Mouse (Mus musculus) thymus, postnatal 36 days (tissue): ENCODE measurements around the gene Duox2.
"Not testable (repeated sequence)": the region's sequence is repeated elsewhere in the genome, so short reads cannot be mapped to it uniquely, and the experiment has no call there.

Experiments used
- DNase-seq, 2 experiments: peaks; one replicate each; pipeline ENCODE4 v3.0.0; 2022; ENCODE audit warnings: mixed read lengths in 2 of 2

The Duox2 gene

GRCm38 (mm10) chr2:122298096-122298499 lies at the start of gene Duox2:
Duox2 (minus strand) TSS chr2:122298449.
- no peak for DNase-seq

GRCm38 (mm10) chr2:122347257-122347656 lies 49.0 kb upstream of the Duox2 start:
- DNase-seq = no peak

- not testable (repeated sequence) for DNase-seq
These were observed 47.9 kb upstream of the Duox2 start for GRCm38 (mm10) chr2:122346164-122346563.

DNA sequence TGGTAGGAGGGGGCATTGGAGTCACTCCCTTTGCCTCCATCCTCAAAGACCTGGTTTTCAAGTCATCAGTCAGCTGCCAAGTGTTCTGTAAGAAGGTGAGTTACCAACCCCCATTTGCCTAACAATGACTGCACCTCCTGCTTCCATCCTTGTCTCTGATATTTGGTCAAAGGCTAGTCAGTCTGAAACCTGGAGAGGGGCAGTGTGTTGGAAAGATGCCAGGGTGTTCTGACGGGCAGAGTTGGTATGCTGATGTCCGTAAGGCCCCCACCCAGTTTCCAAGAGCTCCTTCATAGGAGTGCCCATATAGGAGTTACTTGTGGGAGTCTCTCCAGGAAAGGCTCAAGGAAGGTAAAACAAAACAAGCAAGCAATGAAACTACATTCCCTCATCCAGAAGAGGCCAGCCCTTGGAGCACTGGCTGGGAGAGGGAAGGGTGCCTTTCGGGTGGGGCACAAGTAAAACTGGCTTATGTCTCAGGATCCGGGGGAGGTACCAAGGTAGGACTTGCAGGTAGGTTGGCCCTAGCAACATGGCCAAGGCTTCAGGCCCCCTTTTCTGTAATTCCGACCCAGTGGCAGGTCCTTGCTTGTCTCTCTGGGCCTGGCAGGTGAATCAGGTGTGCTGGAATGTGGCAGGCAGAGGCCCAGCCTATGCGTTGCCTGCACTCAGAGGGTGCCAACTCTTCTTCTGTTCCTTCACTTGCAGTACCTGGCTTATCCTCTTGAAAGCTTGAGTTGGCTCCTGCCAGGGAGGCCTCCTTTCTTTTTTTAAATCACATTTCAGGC lies 47.1 kb upstream of the Duox2 start:
- DNase-seq = no peak

DNA sequence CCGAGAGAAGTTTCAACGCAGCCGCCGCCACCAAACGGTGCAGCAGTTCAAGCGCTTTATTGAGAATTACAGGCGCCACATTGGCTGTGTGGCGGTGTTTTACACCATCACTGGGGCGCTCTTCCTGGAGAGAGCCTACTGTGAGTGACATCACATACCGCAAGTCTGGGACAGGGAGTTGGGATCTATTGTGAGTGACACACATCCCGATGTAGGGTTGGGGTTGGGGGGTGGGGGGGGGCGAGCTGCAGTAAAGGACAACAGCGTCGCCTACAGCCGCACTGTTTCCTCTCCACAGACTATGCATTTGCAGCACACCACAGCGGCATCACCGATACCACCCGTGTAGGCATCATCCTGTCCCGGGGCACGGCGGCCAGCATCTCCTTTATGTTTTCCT lies 39.0 kb upstream of the Duox2 start:
- no peak for DNase-seq

GRCm38 (mm10) chr2:122334170-122334569 lies 35.9 kb upstream of the Duox2 start:
- DNase-seq = no peak

DNA sequence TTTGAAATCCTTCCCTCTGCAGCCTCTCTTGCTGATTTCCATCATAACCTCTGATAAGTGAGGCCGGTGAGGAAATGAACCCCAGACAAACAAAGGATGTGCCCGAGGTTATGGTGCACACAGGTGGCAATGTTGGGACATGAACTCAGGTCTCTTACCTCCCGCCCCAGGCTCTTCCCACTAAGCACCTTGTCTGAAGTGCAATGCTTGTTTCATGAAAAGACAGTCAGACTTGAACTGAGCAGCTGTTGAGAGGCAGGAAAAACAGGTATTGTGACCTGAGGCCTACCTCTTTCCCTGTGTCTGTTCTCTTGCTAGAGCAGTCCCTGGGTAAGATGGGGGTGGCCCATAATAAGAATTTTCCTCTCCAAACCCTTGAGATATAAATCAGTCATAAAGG lies 34.0 kb upstream of the Duox2 start:
- no peak for DNase-seq

- not testable (repeated sequence) for DNase-seq
These were observed 32.1 kb upstream of the Duox2 start for GRCm38 (mm10) chr2:122330317-122330716.

- DNase-seq = no peak
These were observed 29.7 kb upstream of the Duox2 start for GRCm38 (mm10) chr2:122327986-122328385.

DNA sequence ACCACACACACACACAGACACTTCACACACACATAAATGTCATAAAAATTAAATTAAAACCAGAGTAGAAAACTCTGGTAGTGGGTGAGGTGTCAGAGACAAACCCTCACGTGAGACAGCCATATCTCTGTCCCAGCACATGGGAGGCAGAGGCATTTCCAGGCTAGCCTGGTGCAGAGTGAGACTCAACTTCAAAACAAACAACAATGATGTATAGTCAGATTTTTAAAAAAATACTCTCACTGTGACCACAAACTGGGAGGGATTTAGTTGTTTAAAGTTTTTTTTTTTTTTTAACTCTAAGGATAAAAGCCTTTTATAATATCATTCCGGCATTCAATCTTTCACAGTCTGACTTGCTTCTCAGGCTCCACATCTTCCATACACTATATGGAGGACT lies 27.1 kb upstream of the Duox2 start:
- DNase-seq = no peak

GRCm38 (mm10) chr2:122324586-122324985 lies 26.3 kb upstream of the Duox2 start:
- no peak for DNase-seq

- DNase-seq = no peak
These were observed 25.7 kb upstream of the Duox2 start for GRCm38 (mm10) chr2:122323960-122324359.

DNA sequence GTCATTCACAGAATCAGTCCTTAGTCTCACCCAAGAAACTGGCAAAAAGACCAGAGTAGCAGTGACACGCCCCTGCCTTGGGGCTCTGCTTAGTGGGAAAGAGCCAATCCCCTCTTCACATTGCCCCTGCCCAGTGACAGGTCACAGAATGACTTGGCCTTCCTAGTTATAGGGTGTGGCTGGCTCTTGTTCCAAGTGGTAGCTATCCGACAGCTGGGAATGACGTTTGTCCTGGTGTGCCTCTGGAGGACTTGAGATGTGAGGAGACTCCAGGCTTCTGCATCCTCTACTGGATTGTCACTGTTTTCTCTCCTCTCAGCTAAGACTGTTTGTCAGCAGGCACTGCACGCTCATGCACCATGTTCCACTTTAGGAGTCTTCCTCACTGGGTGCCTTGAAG lies 19.1 kb upstream of the Duox2 start:
- DNase-seq = no peak

DNA sequence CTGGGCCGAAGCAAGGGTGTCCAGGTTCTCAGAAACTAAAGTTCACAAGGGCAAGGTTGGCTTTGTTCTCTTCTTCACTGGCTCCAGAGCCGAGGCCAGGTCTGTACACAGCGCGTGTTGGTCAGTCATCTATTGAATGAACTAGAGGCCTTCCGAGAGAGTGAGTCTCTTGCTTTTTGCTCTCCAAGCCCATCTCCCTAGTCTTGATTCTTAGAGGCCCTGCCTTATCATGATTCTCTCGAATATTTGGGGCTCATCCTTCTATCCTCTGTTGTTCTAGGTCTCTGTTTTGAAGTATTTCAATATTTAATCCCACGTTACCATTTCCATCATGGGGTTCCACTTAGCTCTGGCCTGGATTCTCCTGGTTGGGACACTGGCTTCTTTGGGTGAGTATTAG lies 17.1 kb upstream of the Duox2 start, which contains the start of gene Duox1:
Duox1 (plus strand) TSS at position 301 of the 400 bp plus-strand sequence.
- DNase-seq = no peak

DNA sequence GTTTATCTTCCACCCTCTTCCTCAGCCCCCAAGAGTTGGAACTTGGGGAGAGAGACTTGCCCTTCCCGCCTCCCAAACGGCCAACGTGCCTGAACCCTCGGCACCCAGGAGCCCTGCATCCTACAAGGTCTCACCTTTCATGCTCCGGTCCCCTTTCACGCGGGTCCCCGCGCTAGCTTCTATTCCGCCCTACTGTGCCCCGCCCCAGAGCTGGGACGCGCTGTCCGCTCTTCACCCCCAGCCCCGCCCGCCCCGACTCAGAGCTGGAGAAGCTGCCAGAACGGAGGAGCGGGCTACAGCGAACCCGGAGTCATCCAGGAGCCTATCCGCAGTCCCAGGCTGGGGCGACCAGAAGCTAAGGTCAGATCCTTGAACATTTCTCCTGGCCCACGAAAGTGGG lies 15.3 kb upstream of the Duox2 start, which contains the start of gene Duoxa1:
Duoxa1 (minus strand) TSS at position 195 of the 400 bp plus-strand sequence.
- DNase-seq = no peak

DNA sequence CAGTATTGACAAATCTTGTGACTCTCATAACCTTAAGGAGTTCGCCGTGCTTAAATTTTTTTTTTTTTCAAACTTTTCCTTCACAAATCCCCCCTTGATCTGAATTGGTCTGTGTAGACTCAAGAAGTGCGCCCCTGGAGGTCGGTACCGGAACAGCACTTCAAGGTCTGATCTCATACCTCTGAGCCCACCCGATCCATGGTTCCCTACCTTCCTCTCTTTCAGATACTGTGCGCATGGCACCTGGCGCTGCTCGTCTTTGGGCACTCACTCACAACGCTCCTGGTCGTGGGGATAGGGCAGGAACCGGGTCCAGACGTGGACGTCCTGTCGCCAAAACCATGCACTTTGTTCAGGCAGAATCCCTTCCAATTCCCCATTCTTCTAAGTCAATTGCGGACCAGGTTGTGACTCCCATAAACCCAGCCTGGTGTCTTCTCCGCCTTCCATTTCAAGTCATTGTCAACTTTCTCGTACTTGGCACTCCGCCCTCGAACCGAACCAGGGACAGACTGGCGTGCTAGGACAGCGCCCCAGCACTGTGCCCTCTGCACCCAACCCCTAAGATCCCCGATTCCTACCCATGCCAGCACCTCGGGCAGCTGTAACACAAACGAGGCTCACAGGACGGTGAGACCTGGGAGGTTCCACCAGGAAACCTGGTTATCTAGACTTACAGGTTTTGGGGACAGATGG lies 14.6 kb upstream of the Duox2 start:
- DNase-seq = peak; percentile 66 to 75

DNA sequence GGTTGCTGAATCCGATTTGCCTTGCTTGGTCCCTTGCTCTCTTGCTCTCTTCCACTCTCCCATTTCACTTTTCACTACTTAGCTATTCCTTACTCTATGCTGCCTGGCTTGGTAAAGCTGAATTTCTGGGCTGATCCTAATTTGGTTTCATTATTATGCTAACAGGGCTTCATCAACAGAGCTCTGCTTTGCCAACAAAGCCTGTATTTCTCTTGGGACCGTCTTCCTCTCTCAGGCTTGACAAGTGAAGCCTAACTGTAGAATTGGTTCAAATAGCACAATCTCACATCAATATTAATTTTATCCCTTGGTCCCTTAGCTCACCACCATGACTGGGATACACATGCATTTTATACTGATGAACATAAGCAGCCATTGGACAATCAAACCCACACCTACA lies 13.3 kb upstream of the Duox2 start:
- no peak for DNase-seq

DNA sequence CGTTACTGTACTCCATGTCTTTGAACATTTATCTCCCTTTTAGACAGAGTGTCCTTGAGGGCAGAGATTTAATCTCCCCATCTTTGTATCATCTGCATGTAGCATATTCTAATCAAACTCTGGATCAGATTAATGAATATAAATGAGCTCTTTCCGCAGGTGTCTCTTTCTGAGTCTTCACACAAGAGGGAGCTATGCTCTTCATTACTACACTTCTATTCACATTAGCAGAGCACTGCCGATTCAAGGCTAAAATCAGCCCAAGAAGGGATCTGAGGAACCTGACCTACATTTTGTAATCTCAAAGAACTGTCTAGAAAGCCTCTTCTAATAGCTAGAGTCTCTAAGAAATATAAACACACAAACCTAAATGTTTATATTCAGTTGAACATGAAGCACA lies 11.4 kb upstream of the Duox2 start:
- DNase-seq = no peak

DNA sequence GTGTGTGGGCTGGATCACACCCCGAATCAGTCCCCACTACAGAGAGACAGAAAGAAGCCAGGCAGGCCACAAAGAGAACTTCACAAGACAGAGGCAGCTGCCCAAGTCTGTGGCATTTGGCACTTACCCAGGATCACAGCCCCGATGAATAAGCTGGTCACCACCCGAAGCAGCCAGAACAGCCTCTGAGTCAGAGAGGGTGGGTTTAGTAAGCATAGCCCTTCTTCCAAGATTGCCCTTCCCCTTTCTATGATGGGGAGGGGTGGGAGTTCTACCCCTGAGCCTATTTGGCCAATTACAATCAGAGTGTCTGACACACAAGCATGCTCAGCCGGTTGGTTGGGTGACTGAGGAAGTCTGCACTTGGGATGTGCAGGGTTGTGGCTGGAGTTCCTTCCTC lies 7.9 kb upstream of the Duox2 start:
- no peak for DNase-seq

DNA sequence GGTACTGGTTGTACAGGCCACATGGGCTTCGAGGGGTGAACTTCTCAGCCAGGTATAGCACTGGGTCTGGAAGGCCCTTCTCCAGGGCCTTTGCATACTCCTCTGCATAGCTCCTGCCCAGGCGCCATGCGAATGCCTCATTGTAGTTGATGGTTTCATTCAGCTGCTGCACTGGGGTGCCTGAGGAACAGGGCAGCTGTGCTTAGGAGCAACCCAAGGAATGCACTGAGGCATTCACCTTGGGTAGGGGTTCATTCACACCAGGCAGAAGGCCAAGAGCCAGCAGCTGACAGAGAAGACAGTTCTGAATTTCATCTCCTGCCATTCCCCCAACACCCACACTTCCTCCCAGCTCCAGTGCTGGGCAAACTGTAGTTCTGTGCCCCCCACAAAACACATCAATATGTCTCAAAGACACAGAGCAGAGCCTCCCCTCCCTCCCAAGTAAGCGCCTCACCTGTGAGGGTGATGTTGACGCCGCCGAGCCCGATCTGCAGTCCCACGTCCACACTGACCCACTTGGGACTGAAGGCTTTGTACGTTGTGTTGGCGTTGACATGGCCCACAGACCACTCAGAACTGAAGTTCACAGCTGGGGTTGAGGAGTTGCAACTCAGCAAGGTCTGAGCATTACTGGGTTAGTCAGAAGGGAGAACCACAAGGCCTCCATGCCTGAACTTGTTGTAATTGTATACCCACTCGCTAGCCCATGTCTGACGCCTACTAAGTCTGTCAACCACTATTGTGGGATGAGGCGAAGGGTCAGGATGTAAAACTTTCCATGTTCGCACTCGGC lies 7.0 kb upstream of the Duox2 start:
- no peak for DNase-seq

DNA sequence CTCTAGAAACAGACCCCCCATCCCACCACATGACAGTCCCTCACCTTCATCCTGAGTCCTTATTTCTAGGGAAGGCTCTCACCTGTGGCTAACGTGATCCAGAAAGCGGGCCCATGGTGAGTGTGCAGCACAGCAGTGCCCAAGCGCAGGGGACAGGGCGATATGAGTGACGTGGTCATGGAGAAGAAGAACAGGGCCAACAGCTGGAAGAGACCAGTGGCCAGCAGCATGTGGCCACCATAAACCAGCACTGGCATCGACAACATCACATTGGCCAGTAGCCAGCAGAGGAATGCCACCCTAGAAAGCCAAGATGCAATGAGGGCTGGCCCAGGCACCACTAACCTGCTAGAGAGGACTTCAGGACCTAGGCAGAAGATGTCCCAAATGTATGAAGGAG lies 6.3 kb upstream of the Duox2 start:
- no peak for DNase-seq

GRCm38 (mm10) chr2:122302574-122303241 lies 4.5 kb upstream of the Duox2 start:
- DNase-seq = peak; percentile 72 to 74
